Mouse (Mus musculus): ENCODE measurements around the gene Adam19.

GRCm38 (mm10) chr11:46172128-46172527 is 116.3 kb downstream of the Adam19 start:
- TF ChIP-seq CTCF (IDR thresholded peaks at IDR 0.05; ENCODE audit: extremely low read depth, insufficient read depth, insufficient read length, insufficient replicate concordance) = no peak
- no peak for TF ChIP-seq POLR2A (IDR thresholded peaks at IDR 0.05; ENCODE audit: low read depth, low read length)
